Mouse (Mus musculus) liver, embryonic 12.5 days (tissue): ENCODE data around the gene Lrp1. TPM values are rescaled to one million over a fixed set of nuclear protein-coding genes. Genes with fewer than 3 reads are reported as not detected.

Source experiments
- ATAC-seq: fragments of 200-750 bp; cut with Nextera tagmentation; 2 replicates; pipeline ENCODE4 v1.8.0; 2017; ENCODE audit warnings: moderate number of reproducible peaks, mild to moderate bottlenecking, moderate library complexity
- H3K27ac ChIP-seq: fragments of 300-500 bp; sonication (generic); 2 replicates; pipeline ENCODE4 v1.5.1; 2016; ENCODE audit warnings: mild to moderate bottlenecking
- H3K27me3 ChIP-seq: fragments of 300-500 bp; sonication (generic); replicated peaks from 2 replicates; pipeline ENCODE4 v1.6.1; 2016; ENCODE audit warnings: mild to moderate bottlenecking, moderate library complexity
- H3K36me3 ChIP-seq: fragments of 300-500 bp; sonication (generic); 2 replicates; pipeline ENCODE4 v1.6.1; 2016; ENCODE audit warnings: mild to moderate bottlenecking, moderate library complexity
- H3K4me1 ChIP-seq: fragments of 300-500 bp; sonication (generic); 2 replicates; pipeline ENCODE4 v1.6.1; 2016
- H3K4me2 ChIP-seq: fragments of 300-500 bp; sonication (generic); 2 replicates; pipeline ENCODE4 v1.6.1; 2016; ENCODE audit warnings: mild to moderate bottlenecking, moderate library complexity
- H3K4me3 ChIP-seq: fragments of 300-500 bp; sonication (generic); 2 replicates; pipeline ENCODE4 v1.5.1; 2016; ENCODE audit warnings: mild to moderate bottlenecking, moderate library complexity
- H3K9ac ChIP-seq: fragments of 300-500 bp; sonication (generic); 2 replicates; pipeline ENCODE4 v1.6.1; 2016; ENCODE audit warnings: mild to moderate bottlenecking, moderate library complexity
- H3K9me3 ChIP-seq: fragments of 300-500 bp; sonication (generic); replicated peaks from 2 replicates; pipeline ENCODE4 v1.6.1; 2016; ENCODE audit warnings: mild to moderate bottlenecking, moderate library complexity
- whole genome bisulfite sequencing: fragments of 180-500 bp; shearing (Covaris S2); methylation state at CpG from one replicate; pipeline ENCODE4 v1.1.7; 2016; ENCODE audit not compliant: insufficient replicate concordance; 5-methylcytosine and 5-hydroxymethylcytosine counted together
- polyA plus RNA-seq: library from polyadenylated mRNA; unstranded; fragments of >200 nt; fragmentation: Nextera tagmentation; extraction: Ambion mirVana; gene quantifications from 2 replicates; pipeline ENCODE4 v1.2.1, GENCODE M21; 2016

Gene Lrp1
- polyA plus RNA-seq, 1 experiment from 2014 or later, result 22.8 TPM

DNA sequence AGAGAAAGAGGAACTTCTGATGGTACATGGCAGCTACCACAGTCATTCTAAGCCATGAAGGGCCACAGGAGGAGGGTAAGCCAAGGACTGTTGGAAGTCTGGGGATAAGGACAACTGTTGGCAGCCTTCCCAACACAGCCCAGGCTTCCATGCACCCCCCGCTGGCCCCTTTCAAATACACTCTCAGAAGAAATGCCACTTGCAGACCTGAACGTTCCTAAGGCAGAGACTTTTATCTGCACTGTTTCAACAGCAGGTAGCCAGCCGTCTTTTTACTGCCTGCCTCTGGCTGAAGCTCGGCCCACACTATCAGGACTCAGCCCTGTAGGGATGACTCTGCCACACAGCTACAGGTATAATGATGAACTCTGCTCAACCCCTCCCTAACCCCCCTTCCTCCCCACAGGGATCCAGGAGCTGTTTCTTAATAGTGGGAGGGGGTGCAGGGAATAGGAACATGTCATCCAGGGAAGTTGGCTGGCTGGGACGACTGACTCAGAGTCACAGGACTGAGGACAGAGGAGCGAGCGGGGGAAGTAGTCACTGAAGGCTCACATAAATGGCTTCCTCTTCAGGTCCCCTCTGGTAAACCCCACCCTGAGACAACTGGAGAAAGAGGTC is 24.5 kb downstream of the Lrp1 start:
- 24% methylated on average over 7 of the region's 7 CpGs for WGBS
- peaks cover 35% of the 10 kb centered on the region for H3K36me3 ChIP-seq
- H3K27me3 ChIP-seq, result no peaks in the 10 kb centered on the region; the same call in 1 of the 2 replicates
- H3K4me3 ChIP-seq, result no peak overlapping the region
- H3K4me2 ChIP-seq, result no peak overlapping the region
- H3K9ac ChIP-seq, result no peak overlapping the region
- H3K27ac ChIP-seq, result peak overlapping the region; percentile 39; the same call in 1 of the 2 replicates
- H3K9me3 ChIP-seq, result no peaks in the 10 kb centered on the region
- peaks cover 54% of the 10 kb centered on the region for H3K4me1 ChIP-seq
- ATAC-seq, result 0 out of 2 replicates have a peak, but pooled peaks have one; percentile 23

DNA sequence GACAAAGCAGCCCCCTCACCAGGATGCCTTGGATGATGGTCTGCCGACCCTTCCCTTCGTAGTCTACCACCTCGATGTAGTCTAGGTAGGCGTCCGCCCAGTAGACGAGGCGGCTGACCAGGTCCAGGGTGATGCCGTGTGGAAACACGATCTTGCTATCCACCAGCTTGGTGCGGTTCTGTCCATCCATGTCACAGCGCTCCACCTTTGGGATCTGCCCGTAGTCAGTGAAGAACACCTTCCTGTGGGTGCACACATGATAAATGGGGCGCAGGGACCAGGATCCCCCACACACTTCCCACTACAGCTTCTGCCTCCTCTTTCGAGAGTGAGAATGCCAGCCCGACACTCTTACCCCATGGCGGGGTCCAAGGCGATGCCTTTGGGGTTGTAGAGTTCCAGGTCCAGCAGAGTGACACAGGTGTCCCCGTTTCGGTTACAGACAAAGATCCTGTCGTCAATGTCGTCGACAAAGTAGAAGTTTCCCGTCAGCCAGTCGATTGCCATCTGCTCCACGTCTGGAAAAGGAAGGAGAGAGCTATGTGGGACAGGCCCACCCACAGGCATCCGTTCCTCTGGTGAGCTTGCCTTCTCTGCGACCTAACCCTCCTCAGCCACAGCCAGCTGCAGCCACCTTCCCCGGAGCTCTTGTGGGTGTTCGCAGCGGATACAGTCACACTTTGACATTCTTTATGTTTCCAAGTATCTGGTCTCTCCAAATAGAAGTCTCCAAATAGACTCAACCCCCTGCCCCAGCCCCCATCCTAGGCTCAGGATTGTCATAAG is 25.8 kb downstream of the Lrp1 start:
- Histone ChIP-seq H3K4me1 (peaks cover 48% of the 10 kb centered on the region), H3K4me3 (no peak overlapping the region), H3K27ac (peak overlapping the region; percentile 2; the same call in 1 of the 2 replicates), H3K4me2 (no peak overlapping the region), H3K9ac (no peak overlapping the region), H3K9me3 (no peaks in the 10 kb centered on the region), H3K36me3 (peaks cover 47% of the 10 kb centered on the region), H3K27me3 (no peaks in the 10 kb centered on the region; the same call in 1 of the 2 replicates)
- WGBS, result 67% methylated on average over 30 of the region's 30 CpGs
- ATAC-seq, result no peak

DNA sequence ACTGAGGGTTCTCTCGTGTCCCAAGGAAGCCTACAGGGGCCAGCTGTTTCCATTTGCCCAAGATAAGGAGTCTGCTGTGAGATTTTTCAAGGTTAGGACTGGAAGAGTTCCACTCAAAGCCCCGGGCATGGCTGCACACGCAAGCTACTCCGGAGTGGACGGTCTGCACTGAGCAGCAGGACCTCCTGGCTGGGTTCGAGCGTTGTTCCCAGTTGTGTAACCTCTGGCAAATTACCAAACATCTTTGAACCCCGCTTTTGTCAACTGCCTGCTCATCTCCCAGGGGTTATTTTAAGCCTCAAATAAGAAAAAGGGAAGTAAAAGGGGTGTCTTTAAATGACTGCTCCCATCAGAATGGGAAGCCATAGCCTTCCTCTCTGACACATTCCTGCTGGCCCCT is 26.5 kb downstream of the Lrp1 start:
- Histone ChIP-seq H3K4me1 (peaks cover 40% of the 10 kb centered on the region), H3K9ac (no peak overlapping the region), H3K27me3 (no peaks in the 10 kb centered on the region; the same call in 1 of the 2 replicates), H3K36me3 (peaks cover 54% of the 10 kb centered on the region), H3K27ac (no peak overlapping the region), H3K4me2 (no peak overlapping the region), H3K4me3 (no peak overlapping the region), H3K9me3 (no peaks in the 10 kb centered on the region)
- WGBS, result 22% methylated on average over 8 of the region's 8 CpGs
- ATAC-seq, result no peak

DNA sequence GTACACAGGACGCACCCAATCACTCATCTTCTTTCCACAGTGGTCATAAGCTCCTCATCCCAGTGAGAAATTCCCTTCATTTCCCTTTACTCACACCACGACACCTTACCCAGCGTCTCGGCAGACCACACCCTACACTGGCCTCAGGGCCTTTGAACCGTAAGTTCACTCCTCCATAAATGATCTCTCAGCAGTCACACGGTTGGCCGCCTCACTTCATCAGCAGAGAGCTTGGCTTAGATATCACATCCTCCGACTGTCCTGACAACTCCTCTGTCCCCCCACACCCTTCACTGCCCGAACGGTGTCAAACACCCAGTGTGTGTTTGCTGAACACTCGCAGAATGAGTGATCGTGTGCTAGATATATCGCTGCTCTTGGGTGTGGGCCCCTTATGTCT is 28.1 kb downstream of the Lrp1 start:
- ATAC-seq, result no peak
- Histone ChIP-seq H3K27ac (no peak overlapping the region), H3K9ac (no peak overlapping the region), H3K4me2 (no peak overlapping the region), H3K36me3 (peaks cover 66% of the 10 kb centered on the region), H3K4me3 (no peak overlapping the region), H3K9me3 (no peaks in the 10 kb centered on the region), H3K27me3 (no peaks in the 10 kb centered on the region; the same call in 1 of the 2 replicates), H3K4me1 (peaks cover 37% of the 10 kb centered on the region)
- 50% methylated on average over 13 of the region's 13 CpGs for WGBS

DNA sequence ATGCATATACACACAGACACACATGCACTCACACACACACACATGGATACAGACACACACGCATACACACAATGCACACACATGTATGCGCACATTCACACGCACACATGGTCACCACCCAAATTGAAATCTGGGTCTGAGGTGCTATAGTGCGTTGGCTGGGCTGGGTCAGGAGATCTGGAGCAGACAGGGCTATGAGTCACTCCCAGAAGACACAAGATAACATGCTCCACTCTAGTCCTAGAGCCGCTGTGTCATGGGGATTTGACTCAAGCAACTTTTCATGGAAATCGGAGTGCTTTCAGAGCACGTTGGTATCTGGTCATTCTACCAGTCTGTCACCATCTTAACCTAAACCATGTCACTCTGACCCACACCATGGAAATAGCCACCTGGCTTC is 28.5 kb downstream of the Lrp1 start:
- Histone ChIP-seq H3K27ac (no peak overlapping the region), H3K4me3 (no peak overlapping the region), H3K4me1 (peaks cover 32% of the 10 kb centered on the region), H3K27me3 (no peaks in the 10 kb centered on the region; the same call in 1 of the 2 replicates), H3K4me2 (no peak overlapping the region), H3K36me3 (peaks cover 68% of the 10 kb centered on the region), H3K9ac (no peak overlapping the region), H3K9me3 (no peaks in the 10 kb centered on the region)
- 68% methylated on average over 7 of the region's 7 CpGs for WGBS
- no peak for ATAC-seq

DNA sequence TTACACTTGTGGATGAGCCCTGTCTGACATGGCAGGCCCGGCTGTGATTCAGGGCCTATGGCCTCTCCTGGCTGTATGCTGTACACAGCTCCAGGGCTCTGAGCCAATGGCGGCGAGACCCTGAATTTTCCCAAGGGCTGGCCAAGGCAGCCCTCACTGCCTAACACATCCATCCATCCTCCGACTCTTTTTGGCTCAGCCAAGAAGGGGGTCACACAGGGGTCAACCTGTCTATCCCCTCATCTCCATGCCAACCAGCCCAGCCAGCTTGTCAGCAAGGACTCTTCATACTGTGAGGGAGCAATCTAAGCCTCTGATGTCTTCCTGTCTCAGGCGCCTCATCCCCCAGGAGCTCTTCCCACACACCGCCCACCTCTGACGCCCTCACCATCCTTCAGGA is 29.4 kb downstream of the Lrp1 start:
- Histone ChIP-seq H3K4me1 (peaks cover 23% of the 10 kb centered on the region), H3K4me2 (no peak overlapping the region), H3K27me3 (no peaks in the 10 kb centered on the region; the same call in 1 of the 2 replicates), H3K36me3 (peaks cover 75% of the 10 kb centered on the region), H3K9me3 (no peaks in the 10 kb centered on the region), H3K9ac (no peak overlapping the region), H3K27ac (peak overlapping the region; percentile 12; the same call in 1 of the 2 replicates), H3K4me3 (no peak overlapping the region)
- WGBS, result 63% methylated on average over 7 of the region's 7 CpGs
- no peak for ATAC-seq

DNA sequence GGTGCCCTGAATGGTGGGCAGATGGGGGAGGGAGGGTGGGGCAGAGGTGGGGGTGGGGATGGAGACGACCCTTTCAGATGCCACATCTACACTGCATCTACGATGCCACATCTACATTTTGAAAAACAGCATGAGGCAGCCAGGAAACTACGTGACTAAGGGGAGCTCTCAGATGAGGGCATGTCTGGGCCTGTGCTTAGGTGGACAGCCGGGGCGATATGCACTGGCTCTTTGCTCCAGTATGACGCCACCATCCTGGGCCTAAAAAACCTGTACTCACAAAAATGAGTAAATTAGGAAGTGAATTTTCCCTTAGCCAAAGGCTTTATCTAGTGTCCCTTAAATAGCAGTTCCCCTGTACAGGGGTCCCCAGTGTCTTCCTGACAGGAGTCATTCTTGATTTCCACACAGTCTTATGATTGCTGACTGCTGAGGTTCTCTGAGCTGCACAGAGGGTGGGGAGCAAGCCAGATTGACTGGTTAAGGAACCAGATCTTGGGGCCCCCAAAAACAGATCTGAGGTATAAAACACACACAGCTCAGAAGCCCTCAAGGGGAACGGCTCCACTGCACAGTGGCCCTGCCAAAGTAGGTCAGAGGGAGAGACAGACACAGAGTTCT is 30.0 kb downstream of the Lrp1 start:
- WGBS, result 70% methylated on average over 7 of the region's 7 CpGs
- Histone ChIP-seq H3K4me1 (peaks cover 18% of the 10 kb centered on the region), H3K4me3 (no peak overlapping the region), H3K27me3 (no peaks in the 10 kb centered on the region; the same call in 1 of the 2 replicates), H3K9ac (no peak overlapping the region), H3K36me3 (peaks cover 76% of the 10 kb centered on the region), H3K4me2 (no peak overlapping the region), H3K9me3 (no peaks in the 10 kb centered on the region), H3K27ac (peak overlapping the region; percentile 12; the same call in 1 of the 2 replicates)
- ATAC-seq, result no peak

DNA sequence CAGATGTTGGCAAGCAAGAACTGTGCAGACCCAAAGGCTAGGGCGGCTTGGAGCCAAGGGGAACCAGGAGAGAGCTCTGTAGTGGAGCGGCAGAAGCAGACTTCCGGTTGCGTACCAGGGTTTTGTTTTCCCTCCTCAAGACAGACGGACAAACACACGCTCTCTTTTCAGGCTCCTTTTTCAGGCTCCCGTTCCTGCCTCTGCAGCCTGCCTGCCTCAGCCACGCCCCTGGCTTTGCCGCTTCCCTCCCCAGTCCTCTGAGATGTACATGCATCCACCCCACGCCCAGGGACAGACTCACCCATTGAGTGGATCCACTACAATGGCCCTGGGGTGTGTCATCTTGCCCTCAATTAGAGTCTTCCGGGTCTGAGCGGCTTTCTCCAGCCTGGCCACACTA is 30.7 kb downstream of the Lrp1 start:
- H3K4me2 ChIP-seq, result no peak overlapping the region
- ATAC-seq, result no peak
- H3K9me3 ChIP-seq, result no peaks in the 10 kb centered on the region
- 68% methylated on average over 12 of the region's 12 CpGs for WGBS
- peaks cover 80% of the 10 kb centered on the region for H3K36me3 ChIP-seq
- H3K27me3 ChIP-seq, result no peaks in the 10 kb centered on the region; the same call in 1 of the 2 replicates
- H3K4me3 ChIP-seq, result no peak overlapping the region
- H3K27ac ChIP-seq, result no peak overlapping the region
- peaks cover 12% of the 10 kb centered on the region for H3K4me1 ChIP-seq
- H3K9ac ChIP-seq, result no peak overlapping the region

DNA sequence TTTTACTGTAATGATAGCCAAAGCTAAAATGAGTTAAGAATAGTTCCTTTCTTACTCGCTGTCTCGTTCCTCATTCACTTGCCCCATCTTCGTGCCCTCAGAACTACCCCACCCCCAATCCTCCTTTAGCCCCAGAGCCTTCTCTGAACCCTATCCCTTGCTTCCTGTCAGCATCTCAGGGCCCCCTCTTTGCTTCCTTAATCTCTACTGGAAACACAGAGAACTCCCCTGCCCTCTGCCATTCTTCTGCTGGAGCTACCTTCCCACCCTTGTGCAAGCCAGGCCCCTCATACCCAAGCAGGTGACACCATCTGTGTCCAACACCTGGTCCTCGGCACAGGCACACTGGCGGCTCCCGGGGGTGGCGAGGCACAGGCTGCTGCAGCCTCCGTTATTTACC is 33.2 kb downstream of the Lrp1 start:
- Histone ChIP-seq H3K4me3 (no peak overlapping the region), H3K4me2 (no peak overlapping the region), H3K27ac (no peak overlapping the region), H3K9ac (no peak overlapping the region), H3K36me3 (peaks cover 81% of the 10 kb centered on the region), H3K9me3 (no peaks in the 10 kb centered on the region), H3K27me3 (no peaks in the 10 kb centered on the region), H3K4me1 (peaks cover 9% of the 10 kb centered on the region; the same call in 1 of the 2 replicates)
- WGBS, result 53% methylated on average over 8 of the region's 8 CpGs
- no peak for ATAC-seq

DNA sequence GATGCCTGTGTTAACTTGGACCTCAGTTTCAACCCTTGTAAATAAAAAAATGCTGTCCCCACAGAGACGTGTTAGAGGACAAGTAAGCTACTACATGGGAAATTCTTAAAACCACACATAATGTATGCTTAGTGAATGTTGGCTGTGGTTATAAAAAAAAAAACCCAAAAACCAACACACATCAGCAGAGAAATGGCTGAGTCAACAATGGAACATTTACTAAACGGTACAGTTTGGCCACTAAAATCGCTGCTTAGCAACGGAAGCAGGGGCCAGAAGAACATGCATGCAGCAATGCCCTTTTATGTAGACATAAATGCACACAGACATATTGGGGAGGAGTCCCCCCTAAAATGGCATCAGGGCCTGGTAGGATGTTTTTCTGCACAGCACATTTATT is 34.7 kb downstream of the Lrp1 start:
- Histone ChIP-seq H3K9ac (no peak overlapping the region), H3K27me3 (no peaks in the 10 kb centered on the region), H3K4me3 (no peak overlapping the region), H3K27ac (no peak overlapping the region), H3K4me2 (no peak overlapping the region), H3K4me1 (peaks cover 4% of the 10 kb centered on the region; the same call in 1 of the 2 replicates), H3K36me3 (peaks cover 79% of the 10 kb centered on the region), H3K9me3 (no peaks in the 10 kb centered on the region)
- WGBS, result 66% methylated on average over 4 of the region's 4 CpGs
- no peak for ATAC-seq

DNA sequence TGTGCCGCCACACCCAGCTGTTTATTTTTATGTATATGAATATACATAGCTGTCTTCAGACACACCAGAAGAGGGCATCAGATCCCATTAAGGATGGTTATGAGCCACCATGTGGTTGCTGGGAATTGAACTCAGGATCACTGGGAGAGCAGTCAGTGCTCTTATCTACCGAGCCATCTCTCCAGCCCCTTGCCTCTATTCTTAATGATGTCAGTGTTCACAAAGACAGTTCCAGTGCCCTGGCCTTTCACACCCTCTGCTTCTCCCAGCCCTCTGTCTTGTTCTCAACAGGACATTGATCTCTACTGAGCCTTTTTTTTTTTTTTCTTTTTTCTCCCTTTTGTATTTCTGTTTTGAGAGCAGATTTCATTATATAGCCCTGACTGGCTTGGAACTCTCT is 35.4 kb downstream of the Lrp1 start:
- 79% methylated on average over 2 of the region's 2 CpGs for WGBS

DNA sequence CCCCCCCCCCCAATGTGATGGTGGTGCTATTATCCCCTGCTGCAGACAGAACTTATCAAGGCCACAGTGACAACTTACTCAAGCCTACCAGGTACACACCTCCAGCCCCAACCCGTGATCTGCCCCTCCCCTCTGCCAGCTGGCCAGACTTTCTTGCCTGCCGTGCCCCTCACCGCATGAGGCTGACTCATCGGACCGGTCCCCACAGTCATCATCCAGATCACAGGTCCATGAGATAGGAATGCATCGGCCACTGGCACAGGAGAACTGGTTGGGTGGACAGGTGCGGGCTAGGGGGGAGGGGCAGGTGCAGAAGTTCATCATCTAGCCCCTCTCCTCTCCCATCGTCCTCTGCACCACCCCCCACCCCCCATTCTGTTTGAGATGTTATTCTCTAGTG is 37.3 kb downstream of the Lrp1 start:
- ATAC-seq, result no peak
- Histone ChIP-seq H3K9ac (no peak overlapping the region), H3K4me1 (0 out of 2 replicates have a peak, but pooled peaks cover 3% of the 10 kb centered on the region), H3K27me3 (no peaks in the 10 kb centered on the region), H3K9me3 (no peaks in the 10 kb centered on the region), H3K4me2 (no peak overlapping the region), H3K4me3 (no peak overlapping the region), H3K36me3 (peaks cover 70% of the 10 kb centered on the region), H3K27ac (no peak overlapping the region)
- WGBS, result 72% methylated on average over 8 of the region's 8 CpGs

More for the DNA sequence above, 35.4 kb downstream of the Lrp1 start:
- ATAC-seq, result no peak
- no peaks in the 10 kb centered on the region for H3K9me3 ChIP-seq
- no peaks in the 10 kb centered on the region for H3K27me3 ChIP-seq
- 0 out of 2 replicates have a peak, but pooled peaks cover 3% of the 10 kb centered on the region for H3K4me1 ChIP-seq
- H3K9ac ChIP-seq, result no peak overlapping the region
- no peak overlapping the region for H3K27ac ChIP-seq
- no peak overlapping the region for H3K4me2 ChIP-seq
- H3K36me3 ChIP-seq, result peaks cover 80% of the 10 kb centered on the region
- H3K4me3 ChIP-seq, result no peak overlapping the region
